Mouse (Mus musculus) layer of hippocampus, adult 11-12 months (tissue): ENCODE results near the gene Tmx1.

Source experiments
- DNase-seq: peaks from one replicate; pipeline ENCODE4 v3.0.0; 2022; ENCODE audit warnings: low spot score

Tmx1 gene

GRCm38 (mm10) chr12:70486716-70487480 lies 34.0 kb downstream of the Tmx1 start:
- DNase-seq: no peak

- peak; percentile 16 for DNase-seq
Measured at GRCm38 (mm10) chr12:70492441-70492840, 39.5 kb downstream of the Tmx1 start.

GRCm38 (mm10) chr12:70494494-70495281 lies 41.8 kb downstream of the Tmx1 start:
- DNase-seq: peak; percentile 47

GRCm38 (mm10) chr12:70495282-70495922 lies 42.5 kb downstream of the Tmx1 start:
- DNase-seq: peak; percentile 39

- DNase-seq: no peak
Measured at GRCm38 (mm10) chr12:70498091-70498490, 45.2 kb downstream of the Tmx1 start.

GRCm38 (mm10) chr12:70505971-70506370 lies 53.1 kb downstream of the Tmx1 start:
- DNase-seq: no peak

- DNase-seq: no peak
Measured at GRCm38 (mm10) chr12:70512023-70512422, 59.1 kb downstream of the Tmx1 start.

GRCm38 (mm10) chr12:70512431-70512830 lies 59.5 kb downstream of the Tmx1 start:
- DNase-seq: no peak
